Mouse (Mus musculus) G1E-ER4 (cell line): Measurements from ENCODE around the gene Eml4. TPM values are rescaled to one million over a fixed set of nuclear protein-coding genes. Genes with fewer than 3 reads are reported as not detected.

Experiments
- GATA1 ChIP-seq: IDR thresholded peaks from one replicate; pipeline ENCODE4 v1.8.0; 2012; ENCODE audit warnings: low read length, inconsistent platforms
- polyA plus RNA-seq: library from polyadenylated mRNA; stranded (reverse); fragments of >175 nt; gene quantifications from 2 replicates; pipeline ENCODE4 v1.2.3, GENCODE M21; 2012

Eml4 gene
- polyA plus RNA-seq, 1 experiment = 4.3 TPM

DNA sequence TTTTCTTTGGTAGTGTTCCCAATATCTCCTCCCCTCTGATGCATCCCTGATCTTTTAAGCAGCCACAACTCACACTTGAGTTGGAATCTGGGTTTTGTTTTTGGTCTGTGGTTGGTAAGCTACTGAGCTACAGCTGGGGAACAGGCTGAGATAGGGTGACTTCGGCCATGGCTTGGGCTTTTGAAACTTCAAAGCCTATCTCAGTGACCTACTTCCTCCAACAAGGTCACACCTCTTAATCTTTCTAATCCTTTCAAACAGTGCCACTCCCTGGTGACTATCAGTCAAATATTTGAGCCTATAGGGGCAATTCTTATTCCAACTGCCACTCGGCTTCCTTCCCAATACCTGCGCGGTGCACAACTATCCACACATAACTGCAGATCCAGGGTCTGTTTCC is 149.0 kb downstream of the Eml4 start:
- no peak for TF ChIP-seq GATA1

DNA sequence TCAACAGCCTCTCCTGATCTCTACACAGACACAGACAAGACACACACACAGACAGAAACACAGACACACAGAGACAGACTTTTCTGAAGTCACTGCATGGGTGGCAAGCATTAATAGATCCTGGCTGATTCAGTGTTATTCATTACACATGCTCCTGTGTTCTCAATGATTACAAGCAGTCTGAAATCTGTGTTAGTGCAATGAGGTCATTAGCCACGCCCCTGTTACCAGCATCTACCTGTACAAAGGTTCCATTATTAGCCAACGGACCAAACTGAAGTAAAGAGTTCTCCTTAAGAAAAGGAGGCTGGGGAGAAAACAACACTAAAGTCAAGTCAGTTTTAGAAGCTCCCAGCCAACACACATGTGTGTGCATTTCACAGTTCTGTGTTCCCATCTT is 153.0 kb downstream of the Eml4 start:
- no peak for TF ChIP-seq GATA1

DNA sequence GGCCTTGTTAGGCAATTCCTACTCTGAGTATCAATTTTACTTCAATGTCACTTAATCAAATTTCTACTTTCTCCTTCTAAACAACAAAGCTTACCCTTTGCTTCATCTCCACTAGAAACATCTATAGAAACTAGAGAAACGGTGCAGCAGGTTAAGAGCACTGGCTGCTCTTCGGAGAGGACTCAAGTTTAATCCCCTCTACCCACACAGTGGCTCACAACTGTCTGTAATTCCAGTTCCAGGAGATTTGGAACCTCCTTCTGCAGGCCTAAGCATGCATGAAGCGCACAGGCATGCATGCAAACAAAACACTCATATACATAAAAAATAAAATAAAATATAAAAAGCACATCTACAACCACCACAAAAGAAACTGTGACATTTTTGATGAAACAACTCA is 161.4 kb downstream of the Eml4 start:
- TF ChIP-seq GATA1 = no peak

DNA sequence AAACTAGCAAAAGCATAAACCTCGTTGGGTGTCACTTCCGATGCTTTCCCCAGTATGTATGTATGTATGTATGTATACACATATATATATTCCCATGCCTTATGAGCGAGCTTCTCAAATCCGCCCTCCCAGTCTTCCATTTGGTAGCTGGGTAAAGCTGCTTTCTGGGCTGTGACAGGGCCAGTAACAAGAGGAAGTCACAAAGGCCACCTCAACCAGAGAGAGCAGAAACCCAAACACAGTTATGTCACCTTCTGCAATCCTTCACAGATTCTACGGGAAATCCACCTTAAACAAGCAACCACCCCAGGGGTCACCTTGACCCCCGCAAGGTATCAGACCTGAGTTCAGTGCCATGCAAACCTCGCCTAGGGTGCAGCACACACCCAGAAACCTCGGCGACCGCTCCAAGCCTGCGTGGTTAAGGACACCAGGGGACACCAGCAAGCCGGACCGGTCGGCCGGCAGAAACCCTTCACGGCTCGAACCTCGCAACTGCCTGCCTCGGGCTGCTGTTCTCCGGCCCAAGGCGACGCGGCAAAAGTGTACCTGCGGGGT is 163.0 kb downstream of the Eml4 start:
- no peak for TF ChIP-seq GATA1

DNA sequence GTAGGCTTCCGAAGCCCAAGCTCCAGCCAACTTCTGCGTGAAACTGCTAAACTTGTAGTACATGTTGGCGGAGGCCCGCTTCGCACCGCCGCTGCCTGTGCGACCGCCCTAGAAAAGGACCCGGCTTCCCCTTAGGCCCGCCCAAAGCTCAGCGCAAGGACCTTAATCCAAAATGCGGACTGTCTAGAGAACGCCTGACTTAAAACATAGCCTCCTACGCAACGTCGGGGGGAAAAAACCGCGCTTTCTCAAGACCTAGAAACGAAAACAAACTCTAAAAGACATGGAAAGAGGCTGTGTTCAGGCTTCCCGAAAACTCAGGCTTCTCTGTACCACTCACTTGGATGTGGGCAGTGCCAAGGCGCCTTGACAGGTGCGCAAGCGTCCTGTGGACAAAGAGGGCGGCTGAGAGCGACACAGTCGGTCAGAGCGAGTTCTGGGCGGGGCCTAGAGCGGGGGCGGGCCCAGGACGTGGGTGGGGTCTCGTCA is 163.5 kb downstream of the Eml4 start:
- TF ChIP-seq GATA1 = no peak

DNA sequence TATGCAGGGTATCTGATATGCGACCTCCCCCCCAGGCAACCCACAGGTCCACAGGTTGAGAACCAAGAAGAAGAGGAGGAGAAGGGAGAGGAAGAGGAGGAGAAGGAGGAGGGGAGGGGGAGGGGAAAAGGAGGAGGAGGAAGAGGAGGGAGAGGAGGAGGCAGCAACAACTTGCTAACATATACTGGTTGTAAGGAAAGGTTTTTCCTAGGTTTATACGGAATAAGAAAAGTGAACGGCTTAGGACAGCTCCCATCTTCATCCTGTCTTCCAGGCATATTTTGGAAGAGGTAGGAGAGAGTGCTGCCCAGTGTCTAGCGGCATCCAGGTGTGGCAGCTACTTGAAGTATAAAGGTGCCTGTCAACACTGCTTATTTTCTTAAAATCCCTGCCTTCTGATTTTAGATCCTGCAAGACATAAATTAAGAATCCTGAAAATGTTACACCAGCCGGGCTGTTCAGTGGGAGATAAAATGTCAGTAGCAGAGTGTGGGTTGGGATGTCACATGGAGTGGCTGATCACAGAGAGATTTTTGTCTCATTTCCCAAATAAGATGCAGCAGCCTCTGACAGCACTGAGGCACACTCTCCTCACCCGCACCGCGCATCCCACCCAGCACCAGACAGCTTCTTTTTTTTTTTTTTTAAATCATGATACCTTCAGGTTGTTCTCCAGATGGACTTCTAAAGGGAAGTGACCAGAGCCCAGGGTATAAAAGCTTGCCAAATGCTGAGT is 166.7 kb downstream of the Eml4 start, which contains the start of gene Cox7a2l:
TSS of gene Cox7a2l (minus strand) at position 51 of the 736 bp plus-strand sequence.
- no peak for TF ChIP-seq GATA1

DNA sequence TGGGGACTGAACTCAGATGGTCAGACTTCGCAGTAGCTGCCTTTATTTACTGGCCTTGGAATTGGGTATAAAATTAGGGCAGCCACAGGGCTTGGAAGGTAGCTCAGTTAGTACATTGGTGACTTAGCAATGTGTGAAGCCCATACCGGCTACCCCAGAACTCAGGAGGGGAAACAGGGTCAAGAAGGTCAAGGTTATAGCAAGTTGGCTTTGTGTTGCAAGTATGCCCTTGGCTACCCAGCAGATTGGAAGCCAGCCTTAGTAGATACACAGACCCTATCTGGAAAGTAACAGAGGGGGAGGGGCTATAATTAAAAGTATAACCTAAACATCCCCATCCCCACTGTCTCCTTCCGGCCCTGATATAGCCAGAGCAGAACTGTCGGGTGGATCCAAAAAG is 171.2 kb downstream of the Eml4 start:
- TF ChIP-seq GATA1 = no peak

DNA sequence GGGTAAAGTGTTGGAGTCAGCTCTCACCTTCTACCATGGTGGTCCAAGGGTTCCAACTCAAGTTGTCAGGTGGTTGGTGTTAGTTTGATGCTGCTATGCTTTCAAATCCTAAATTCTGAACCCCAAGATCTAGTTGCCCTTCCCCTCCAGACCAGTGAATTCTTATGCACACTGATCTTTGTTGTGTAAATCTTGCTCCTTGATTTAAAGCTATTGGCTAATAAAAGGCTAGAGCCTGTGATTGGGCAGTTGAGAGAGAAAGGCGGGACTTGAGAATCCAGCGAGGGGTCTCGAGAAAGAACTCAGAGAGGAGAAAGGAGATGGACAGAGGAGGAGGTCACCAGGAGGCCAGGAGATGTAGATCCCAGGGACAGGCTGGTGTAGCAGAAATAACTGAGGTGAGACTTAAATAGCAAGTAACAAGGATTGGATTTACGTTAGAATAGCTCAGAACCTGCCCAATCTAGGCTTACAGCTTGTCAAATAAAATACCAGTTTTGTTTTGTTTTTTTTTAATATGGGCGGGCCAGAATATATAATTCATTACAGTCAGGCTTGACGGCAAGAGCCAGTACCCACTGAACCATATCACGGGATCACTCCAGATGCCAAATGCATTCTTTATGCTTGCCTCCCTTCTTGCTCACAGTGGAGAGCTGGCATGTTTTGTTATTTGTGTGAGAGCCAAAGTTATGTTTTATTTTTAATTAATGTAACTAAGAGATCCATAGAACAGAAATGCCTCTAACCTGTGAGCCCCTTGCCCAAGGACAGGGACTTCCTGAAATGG is 172.1 kb downstream of the Eml4 start:
- TF ChIP-seq GATA1 = no peak

DNA sequence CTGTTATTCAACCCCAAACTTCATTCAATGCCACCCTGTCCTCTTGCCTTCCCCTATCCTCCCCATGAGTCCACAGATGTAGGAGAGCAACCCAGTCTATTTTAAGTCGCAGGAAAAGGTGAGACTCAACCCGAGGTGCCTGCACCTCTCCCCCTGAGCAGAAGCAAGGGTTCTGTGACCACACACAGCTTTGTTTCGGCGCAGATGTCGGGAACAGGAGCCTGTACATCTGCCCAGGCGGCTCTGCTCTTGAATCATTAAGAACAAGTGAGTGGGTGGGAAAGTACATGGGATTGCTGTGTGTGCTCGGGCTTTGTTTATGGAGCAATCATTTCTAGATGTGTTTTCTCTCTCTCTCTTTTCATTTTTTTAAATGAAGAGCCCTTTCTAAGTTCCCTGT is 174.0 kb downstream of the Eml4 start:
- TF ChIP-seq GATA1 = no peak

DNA sequence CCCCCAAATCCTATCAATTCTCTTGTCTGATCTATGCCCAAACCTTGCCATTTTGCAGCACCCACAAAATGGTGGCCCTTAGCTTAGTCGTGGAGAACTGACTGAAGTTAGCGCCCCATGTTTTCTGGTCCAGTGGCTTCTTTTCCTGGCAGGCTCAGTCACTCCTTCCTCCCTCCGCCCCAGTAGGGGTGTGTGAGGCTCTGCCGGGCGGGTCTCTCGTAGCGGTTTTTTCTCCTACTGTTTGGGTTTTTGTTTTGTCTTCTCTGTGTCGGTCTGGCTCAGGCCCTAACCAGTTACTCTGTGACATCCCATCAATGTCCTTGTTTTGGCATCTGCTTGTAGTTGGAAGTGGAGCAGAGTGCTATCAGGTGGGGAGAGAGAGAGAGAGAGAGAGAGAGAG is 174.9 kb downstream of the Eml4 start:
- TF ChIP-seq GATA1 = no peak

DNA sequence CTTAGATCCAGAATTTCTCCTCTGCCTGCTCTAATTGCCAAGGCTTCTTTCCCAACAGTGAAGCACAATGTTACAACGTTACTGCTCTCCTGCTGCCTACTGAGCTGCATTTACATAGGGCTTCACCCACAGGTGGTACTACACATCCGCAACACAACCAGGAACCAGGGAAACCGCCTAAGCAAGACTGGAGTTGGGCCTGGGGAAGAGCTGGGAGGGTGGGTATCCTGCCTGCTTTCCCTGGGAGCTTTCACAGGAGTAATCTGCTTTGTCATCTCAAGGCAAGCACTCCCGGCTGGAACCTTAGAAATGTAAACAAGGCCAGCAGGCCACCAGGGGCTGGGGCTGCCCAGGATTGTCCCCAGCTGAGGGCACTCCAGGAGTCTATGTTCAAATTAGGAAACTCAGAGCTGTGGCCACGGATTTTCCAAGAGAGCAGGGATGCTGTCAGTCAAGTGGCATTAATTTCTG is 175.4 kb downstream of the Eml4 start:
- TF ChIP-seq GATA1 = no peak

DNA sequence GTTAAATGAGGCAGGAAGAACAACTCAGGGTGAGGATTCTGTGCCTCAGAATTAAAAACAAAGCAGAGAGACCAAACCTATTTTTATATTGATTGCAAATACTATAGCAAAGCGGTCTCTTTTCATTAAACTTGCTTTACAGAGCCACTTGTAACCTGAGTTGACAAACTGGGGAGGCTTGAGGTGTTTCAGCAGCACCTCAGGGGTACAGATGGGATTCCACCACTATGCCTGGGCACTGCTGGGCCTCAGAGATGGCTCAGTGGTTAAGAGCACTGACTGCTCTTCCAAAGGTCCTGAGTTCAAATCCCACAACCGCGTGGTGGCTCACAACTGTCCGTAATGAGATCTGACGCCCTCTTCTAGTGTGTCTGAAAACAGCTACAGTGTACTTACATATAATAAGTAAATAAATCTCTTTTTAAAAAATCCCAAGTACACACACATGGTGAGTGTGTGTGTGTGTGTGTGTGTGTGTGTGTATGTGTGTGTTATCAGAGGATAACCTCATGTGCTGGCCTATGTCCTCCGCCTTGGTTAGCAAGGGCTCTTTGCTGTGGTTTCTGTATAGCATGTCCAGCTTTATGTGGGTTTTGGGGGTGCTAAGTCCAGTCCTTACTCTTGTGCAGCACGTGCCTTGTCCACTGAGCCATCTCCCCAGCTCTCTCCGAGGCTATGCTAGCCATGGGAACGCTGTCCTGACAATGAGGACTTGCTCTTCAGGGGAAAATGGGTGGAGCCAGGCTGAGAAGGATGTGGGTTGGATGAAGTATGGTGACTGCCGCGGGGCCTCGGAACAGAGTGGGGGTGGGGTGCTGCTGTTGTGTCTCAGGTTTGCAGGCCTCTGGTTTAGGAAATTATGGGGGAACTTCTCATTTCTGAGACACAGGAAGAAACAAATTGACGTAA is 176.1 kb downstream of the Eml4 start:
- TF ChIP-seq GATA1 = no peak

DNA sequence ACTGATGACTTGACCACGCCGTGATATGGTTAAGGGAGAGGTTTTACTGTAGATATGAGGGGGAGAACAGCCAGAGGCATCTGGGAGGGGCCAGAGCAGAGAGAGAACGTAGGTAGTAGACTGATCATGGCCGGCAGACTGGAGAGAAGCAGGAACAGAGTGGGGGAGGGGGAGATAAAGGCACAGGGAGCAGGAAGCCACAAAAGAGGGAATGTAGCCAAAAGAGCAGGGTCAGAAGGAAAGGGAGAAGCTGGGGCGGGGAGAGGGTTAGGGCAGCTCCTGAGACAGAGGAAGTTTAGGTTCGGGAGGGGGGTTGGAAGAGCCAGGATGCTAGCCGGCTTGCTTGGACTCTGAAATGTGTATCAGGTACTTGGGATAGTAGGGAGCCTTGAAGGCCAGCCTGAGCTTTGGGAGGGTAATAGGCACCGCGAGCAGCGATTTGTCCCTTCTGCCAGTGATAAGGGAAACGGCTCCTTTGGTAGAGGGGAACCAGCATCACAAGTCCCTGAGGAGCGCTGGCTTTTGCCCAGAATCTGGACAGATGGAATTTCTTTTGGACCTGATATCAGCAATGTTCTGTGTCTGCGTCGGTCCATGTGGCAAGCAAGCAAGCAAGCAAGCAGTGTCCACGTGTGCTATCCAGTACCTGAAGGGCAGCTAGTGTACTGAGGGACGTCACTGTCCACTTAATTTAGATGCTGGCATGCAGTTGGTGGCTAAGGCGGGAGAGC is 177.1 kb downstream of the Eml4 start:
- TF ChIP-seq GATA1 = no peak

Other genes with a start within 250 kb of the Eml4 start
- gene Pkdcc, start 135.6 kb upstream of the Eml4 start, polyA plus RNA-seq = not detected in 2 replicates
- gene Cox7a2l, start 166.4 kb downstream of the Eml4 start, polyA plus RNA-seq = 10.2 and 24.3 TPM in 2 replicates